Mouse (Mus musculus) kidney, adult 2 months (tissue): ENCODE data around the gene Pbx3.

Experiments
- CTCF ChIP-seq: fragments of 200-500 bp; conservative IDR thresholded peaks from 2 replicates; pipeline ENCODE4 v1.5.1; 2011; ENCODE audit warnings: low read depth, mild to moderate bottlenecking, control low read depth, low read length, moderate library complexity, mixed read lengths; ENCODE audit not compliant: insufficient read depth, insufficient read length
- POLR2A ChIP-seq: fragments of 200-500 bp; IDR thresholded peaks from one replicate; pipeline ENCODE4 v1.6.1; 2011; ENCODE audit warnings: low read depth, low read length, control low read depth

GRCm38 (mm10) chr2:34219150-34219549 lies 153.8 kb downstream of the Pbx3 start:
- TF ChIP-seq CTCF (no peak), POLR2A (no peak)
